Mouse (Mus musculus) c-Kit-negative CD71-positive TER-119-positive erythroid progenitor cells, embryonic 14.5 days (primary cell): ENCODE results near the gene Zdhhc5.

Source experiments
- DNase-seq: peaks from one replicate; pipeline ENCODE4 v3.0.0-alpha.2; 2013; ENCODE audit warnings: low read depth, low spot score

The Zdhhc5 gene

DNA sequence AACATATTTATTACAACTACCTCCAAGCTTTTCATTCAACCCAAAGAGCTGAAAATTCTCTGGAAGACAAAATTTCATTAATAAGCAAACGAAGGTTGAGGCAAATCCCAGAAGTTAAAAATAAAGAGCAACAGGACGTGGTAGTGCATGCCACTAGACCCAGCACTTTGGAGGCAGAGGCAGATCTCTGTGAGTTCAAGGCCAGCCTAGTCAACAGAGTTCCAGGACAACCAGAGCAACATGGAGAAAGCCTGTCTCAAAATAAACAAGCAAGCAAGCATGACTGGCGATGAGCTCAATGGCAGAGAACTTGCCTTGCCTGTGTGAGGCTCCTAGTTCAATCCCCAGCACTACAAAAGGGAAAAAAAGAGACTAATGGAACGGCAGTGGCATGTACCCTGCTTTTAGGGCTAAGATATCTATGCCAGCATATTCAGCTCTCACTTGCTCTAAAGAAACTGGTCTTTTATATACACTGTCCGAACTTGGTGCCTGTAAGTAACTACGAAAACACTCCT lies 67.9 kb downstream of the Zdhhc5 start:
- no peak for DNase-seq

- no peak for DNase-seq
Observed at GRCm38 (mm10) chr2:84646138-84646537, 68.8 kb downstream of the Zdhhc5 start.

DNA sequence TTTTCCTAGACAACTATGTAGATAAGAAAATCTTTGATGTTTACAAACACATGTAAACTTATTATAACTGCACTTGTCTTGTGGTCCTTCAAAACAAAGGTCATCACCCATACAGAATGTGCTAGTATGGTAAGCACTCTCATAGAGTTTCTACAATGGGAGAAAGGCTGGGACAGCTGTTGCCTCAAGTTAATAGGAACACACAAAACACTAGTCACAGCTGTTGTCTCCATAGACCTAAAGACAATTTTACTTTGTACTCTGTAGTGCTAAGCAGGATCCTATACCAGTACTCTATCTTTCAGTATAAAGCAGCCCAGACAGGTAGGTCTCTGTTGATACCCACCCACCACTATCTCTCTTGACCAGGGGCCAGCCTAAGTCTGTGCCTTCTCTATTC lies 74.1 kb downstream of the Zdhhc5 start:
- DNase-seq, result no peak

- DNase-seq, result no peak
Observed at GRCm38 (mm10) chr2:84638428-84639220, 76.4 kb downstream of the Zdhhc5 start.
